Mouse (Mus musculus): ENCODE results near the gene Atp2c2.

The Atp2c2 gene

DNA sequence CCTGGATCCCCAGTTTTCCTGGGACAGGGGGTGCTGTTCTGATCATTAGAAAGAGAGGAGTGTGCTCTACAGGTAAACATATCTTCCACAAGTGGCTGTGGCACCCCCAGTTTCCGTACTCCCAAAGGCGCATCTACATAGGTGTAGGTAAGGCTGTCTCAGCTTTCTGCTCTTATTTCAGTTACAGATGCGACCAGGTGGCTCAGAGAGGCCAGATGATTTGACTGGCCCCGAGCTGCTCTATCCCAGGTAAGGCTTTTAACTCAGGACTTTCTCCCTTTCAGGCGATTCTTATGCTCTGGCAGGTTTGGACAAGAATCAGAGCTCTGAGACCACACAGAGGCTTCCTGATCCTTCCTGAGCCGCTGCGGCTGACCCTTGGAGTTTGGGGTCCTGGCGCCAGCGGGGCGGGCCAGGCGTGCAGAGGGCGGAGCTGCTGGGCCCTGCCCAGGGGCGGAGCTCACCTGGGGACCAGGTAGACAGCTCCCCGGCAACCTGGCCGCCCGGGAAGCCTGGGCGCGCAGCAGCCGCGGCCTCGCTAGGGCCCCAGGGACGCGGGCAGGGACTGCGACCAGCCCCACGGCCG, at the start of gene Atp2c2:
Gene Atp2c2, plus strand, starts transcription at position 461 of the 586 bp plus-strand sequence.
- DNase-seq, result no peak

DNA sequence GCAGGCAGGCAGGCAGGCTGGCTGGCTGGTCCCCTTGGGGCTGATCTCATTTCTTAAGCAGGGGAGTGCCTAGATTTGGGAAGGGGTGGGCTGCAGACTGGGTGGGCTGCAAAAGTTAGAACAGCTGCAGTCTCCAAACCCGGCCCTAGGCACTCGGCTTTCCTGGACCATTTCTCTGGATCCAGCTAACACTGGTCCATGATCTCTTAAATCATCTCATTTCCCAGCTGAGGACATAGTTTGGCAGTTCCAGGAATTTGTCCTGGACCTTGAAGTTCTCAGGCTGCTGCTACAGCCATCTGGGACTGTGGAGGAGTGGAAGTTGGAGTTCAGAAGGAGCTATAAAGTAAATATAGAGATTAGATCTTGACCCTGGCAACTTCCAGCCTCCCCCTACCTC, 48.5 kb upstream of the Atp2c2 start:
- no peak for DNase-seq

DNA sequence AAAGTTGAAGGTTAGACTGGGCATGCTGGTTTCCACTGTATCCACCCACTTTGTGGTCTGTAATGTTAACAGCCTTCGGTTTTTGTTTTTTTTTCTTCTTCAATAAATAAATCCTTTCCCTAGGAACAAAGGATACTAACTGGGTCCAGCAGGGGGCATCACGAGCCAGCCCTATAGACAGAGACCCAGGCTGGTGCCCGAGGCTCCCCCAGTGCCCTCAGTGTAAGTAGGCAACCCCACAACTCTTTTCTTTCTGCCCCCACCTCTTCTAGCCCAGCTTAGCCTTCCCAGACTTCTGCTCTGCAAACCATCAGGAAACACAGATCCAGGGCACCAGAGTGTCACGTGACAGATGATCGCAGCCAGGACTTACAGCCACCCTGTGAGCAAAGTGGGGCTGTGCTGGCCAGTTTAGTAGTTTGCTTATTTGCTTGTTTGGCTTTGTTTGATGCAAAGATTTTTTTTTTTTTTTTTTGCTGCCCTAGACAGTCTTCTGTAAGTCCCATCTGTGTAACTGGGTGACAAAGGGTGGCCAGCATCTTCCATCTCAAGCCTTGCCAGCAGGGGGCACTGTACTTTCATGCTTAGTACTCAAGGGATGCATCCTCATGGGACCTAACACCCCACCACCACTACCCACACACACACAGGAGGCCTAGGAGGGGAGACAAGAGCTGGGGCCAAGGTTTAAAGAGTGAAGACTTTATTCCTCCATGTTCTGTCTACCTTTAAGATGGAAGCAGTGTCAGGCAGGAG, 42.9 kb upstream of the Atp2c2 start:
- no peak for DNase-seq

DNA sequence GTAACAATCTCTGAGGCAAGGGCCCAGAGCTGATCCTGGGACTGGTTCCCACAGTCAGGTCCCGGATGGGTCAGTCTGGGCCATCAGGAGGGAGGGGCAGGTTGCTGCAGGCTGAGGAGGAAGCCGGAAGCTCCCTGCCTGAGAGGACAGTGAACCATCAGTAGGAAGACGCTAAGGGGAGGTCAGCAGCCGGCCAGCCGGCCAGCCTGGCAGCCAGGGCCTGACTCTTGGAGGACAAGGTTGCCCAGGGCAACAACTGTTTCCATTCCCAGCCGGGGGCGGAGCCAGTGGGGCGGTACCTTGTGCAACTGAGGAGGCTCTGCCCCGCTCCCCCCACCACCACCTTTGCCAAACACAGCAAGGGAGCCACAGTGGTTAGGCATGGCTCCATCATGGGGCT, 38.7 kb upstream of the Atp2c2 start:
- DNase-seq, result no peak

DNA sequence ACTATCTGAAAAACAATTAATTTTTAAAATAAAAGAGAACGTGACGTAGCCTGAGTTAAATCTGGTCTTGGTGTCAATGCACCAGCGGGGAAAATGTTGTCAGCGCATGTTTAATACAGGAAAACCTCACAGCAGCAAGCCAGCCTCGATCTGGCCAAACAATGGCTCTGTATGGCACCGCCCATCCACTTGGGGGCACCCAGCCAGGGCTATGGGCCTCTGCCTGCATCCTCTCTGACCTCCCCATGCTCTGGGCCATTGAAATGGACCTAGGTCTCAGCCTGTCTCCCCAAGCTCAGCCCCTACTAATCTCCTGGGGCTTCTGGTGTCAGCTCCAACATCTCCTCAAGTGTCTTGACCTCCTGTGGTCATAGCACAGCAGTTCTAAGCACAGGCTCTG, 37.9 kb upstream of the Atp2c2 start:
- DNase-seq, result no peak

DNA sequence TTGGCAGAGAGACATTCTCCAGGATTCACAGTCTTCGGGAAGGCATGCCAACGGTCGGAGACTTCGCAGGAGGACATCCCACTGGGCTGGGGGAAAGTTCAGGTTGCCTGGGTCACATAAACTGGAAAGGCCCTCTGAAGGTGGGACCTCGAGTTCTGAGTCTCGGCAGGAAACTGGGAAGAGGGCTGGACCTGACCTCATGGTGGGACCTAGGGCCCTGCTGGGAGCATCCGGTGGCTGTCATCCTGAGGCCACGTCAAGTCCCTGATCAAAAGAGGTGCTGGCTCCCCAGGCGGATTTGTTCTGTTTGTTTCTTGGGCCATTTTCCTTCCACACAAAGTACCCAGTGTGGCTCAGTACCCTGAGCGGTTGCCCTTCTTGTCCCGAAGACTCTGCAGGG, 36.4 kb upstream of the Atp2c2 start:
- no peak for DNase-seq

DNA sequence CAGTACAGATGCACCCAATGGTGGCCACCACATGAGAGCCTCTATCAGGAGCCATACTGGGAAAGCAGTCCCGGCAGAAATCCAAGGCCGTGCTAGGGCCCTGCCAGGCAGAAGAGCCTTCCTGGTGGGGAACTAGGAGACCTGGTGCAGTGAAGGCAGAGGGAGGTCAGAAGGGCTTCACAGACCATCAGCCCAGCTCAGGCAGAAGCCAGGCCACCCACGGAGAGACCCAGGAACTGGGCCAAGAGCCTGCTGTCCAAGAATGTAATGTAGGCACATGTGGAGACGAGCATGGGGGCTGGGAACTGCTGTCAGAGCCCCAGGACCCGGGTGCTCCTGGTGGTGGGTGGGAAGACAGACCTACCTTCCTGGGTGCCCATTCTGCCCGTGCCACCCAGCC, 34.5 kb upstream of the Atp2c2 start:
- no peak for DNase-seq

DNA sequence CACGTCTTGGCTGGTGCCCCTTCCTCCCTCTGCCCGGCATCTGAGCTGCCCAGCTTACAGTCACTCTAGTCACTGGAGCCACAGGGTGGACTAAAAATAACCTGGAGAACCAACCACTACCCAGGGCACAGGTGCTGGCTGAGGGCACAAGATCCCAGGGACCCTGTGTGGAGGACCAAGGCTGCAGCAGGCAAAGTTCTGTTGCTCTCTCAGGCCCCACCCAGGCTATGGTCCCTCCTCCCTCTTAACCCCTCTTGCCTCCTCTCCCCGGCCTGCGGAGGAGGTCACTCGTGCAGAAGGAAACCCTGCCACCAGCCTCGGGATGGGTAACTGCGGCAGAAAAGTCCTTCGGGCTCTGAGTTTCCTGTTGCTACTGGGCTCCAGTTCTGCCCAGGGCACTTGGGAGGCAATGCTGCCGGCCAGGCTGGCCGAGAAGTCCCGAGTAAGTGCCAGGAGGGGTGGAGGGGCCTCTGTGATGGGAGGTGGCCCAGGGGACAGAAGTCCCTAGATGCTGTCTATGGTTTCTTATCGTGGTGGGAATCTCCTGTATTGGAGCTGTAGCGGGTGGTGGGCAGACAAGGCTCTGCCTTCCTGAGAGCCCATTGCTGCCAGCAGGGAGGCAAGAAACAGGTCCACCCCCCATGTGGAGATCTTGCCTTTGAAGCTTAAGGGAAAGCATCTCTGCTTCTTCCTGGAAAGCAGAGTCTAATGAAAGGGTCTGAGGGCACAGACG, 33.4 kb upstream of the Atp2c2 start, which contains the start of gene Wfdc1:
Gene Wfdc1, plus strand, starts transcription at position 147 of the 733 bp plus-strand sequence.
- no peak for DNase-seq

DNA sequence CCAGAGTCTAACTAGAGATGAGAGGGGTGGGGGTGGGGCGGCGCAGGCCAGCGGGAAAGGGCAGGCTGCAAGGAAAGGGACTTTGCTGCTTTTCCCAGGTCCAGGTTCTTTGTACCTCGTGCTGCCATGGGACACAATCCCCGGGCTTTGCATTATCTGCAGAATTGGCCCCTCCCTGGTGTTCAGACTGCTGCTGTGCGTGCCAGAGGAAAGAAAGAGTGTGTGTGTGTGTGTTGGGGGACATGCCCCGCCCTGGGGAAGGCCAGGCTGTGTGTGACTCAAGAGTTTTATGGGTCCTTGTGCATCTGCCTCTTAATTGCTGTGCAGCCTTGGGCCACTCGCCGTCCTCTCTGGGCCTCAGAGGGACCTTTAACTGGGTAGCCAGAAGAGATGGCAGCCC, 31.4 kb upstream of the Atp2c2 start:
- no peak for DNase-seq

DNA sequence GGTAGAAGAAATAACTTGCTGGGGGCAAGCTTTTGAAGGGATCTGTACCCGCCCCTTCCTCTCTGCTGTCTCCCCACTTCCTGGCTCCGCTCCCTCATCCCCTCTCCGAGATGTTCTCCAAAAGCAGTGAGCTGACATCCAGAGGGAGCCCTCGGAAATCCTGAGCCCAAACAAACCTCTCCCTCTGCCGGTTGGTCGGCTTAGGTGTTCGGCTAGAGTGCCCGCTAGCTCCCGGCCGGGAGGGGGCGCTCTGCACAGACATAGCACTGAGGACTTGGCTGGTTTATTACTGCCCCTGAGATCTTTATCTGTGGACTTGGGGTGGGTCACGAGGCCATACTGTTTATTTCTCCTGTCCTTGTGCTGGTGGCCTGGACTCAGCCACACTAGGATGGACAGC, 30.5 kb upstream of the Atp2c2 start:
- DNase-seq, result no peak

DNA sequence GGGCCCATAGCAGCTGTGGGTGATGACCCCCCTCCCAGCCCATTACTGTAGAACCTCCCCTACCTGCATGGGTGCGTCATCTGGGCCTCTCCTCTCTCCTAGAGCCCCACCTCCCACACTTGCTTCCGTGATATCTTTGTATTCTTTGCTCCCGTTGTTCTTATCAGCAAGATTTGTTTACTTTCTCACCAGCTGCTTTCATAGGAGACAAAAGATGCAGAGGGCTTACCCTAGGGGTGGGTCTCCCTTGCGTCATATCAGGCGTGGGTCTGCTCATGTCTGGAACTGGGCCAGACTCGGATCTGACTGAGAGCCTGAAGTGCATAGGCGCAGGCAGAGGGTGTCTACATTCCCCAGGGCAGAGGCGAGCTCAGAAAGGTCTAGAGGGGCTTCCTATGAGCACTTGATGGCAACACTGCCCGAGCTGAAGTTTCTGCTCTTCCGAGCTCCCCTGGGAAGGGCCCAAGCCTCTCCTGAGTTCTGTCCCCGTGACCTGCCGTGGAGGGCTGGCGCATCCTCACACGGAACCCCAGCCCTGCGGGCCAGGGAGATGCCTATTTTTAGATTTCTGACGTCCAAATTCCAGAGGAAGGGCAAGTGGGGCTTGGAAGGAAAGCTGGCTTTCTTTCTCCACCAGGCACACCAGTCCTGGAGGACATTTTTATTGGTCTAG, 29.3 kb upstream of the Atp2c2 start:
- DNase-seq, result no peak

DNA sequence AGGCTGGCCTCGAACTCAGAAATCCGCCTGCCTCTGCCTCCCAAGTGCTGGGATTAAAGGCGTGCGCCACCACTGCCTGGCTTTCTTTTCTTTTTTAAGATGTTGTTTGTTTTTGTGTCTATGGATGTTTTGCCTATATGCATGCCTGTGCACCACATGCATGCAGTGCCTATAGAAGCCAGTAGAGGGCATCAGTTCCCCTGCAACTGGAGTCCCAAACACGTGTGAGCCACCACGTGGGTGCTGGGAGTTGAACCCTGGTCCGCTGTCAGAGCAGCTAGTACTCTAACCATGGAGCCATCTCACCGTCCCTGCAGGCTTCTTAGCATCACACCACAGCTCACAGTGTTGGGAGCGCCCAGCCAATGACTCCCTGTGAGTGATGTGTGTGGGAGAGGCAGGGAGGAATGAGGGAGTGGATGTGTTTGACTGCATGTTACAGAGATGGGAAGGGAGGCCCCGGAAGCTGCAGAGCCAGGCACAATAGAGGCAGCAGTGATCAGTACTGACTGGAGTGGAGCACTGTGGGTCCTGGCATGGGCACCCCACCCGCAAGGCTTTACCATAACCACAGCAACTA, 25.7 kb upstream of the Atp2c2 start:
- DNase-seq, result no peak

DNA sequence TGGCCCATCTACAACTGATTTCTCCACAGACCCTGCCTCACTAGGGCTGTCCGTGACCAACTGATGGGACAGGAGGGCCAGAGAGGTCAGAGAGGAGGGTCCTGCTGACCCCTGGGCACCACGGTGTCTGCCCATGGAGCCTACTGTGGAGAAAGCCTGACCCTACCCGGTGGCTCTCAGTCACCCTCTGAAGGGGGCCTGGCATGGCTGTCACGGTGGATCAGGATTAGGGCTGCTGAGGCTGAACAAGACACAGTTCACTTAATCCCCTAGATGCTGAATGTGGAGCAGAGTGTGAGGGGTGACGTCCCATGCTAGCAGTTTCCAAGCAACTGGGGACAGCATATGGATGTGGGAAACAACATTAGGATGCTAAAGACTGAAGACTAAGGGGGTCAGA, 24.4 kb upstream of the Atp2c2 start:
- no peak for DNase-seq

DNA sequence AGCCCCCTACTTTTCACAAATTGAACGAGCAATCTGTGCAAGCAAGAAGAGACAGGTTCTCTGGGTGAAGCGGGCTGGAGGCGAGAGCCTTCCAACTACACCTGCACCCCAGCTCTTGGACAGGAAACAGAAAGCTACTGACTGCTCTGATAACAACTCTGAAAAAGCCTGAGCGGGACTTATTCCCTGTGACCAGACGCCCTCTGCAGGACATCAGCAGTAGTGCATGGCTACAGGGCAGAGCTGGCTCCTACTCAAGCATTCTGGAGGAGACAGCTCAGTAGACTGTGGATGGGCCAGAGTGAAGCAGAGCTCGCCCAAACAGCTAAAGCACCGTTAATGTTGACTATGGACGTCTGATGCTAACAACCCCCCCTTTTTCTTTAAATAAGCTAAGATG, 23.4 kb upstream of the Atp2c2 start:
- DNase-seq, result peak; percentile 84

DNA sequence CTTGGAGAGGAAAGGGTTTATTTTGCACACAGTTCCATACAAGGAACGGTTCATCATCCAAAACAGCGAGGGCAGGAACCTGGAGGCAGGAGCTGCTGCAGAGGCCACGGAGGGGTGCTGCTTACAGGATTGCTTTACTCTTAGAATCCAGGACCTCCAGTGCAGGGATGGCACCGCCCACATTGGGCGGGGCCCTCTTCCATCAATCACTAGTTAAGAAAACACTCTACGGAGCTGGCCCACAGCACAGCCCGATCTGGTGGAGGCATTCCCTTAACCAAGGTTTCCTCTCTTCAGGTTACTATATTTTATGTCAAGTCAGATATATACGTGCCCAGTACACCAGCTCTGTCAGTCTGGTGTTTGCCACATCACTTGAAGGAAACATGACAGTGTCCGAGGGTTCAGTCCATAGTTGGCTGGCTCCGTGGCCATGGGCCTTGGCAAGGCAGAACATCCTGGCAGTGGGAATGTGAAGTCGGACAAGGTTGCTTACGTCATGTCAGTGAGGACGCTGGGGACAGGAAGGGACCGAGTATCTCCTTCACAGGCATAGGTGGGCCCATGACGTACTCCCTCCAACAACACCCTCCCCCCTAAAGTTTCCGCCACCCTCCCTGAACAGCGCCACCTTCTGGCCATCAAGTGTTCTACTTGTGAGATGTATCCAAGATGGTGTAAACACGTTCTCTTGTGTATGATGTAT, 21.5 kb upstream of the Atp2c2 start:
- DNase-seq, result no peak

DNA sequence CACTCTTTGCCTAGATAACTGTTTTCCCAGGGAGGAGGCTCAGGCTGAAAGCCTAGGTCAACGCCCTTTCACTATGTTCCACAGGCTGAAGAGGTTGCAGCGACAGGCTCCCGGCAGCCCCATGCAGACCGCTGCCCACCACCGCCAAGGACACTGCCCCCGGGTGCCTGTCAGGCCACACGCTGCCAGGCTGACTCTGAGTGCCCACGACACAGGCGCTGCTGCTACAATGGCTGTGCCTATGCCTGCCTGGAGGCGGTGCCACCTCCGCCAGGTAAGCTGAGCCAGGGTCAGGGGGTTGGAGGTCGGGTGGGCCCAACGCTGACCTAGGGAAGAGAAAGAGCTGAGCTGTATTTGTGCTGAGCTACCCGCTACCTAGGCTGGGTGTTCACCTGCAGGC, 20.6 kb upstream of the Atp2c2 start:
- DNase-seq, result no peak

DNA sequence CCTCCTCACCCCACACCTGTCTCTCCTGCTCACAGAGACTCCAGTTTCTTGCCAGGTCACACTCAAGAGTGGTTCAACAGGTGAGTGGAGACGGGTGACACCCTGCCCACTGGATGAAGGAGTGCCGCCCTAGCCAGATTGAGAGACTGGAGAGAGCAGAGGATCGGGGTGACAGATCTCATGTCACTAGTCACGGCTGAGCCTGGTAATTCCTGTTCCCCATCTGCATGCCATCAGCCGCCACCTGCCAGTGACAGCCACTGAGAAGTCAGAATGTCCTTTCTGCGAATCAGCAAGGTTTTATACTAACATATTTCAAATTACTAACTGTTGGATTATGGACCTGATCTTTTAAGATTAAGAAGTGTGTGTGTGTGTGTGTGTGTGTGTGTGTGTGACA, 9.2 kb upstream of the Atp2c2 start:
- no peak for DNase-seq

DNA sequence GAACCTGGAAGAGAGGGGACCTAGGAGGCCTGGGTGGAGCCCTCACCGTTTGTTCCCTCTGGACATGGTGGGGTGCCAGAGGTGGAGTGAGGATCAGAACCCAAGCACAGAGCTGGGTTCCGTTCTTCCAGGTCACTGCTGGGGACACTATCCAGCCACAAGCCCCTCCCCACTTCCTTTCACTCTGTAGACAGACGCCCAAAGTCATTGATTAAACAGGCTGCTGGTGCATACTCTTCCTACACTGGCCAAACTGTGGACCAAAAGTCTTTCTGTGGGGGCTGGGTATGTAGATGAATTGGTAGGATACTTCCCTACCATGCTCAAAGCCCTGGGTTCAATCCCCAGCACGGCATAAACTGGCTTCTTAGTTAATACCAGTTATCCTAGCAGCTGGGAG, 7.8 kb upstream of the Atp2c2 start:
- no peak for DNase-seq

DNA sequence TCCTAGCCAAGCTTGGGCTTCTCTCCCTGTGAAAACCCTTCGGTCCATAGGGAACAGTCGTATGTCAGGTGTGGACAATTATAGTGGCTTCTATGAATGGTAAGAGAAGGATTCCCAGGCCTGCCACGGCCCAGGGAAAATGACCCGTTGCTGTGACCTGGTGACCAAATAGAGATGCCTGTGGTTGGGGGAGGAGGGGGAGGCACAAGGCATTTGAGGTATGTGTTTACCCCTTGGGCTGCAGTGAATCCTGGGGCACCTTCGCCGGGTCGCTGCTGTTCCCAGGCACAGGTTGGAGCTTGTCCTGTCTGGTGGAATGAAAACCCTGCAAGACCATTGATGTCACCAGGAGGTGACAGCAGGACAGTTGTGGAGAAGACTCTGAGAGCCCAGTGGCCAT, 5.1 kb upstream of the Atp2c2 start:
- DNase-seq, result no peak

DNA sequence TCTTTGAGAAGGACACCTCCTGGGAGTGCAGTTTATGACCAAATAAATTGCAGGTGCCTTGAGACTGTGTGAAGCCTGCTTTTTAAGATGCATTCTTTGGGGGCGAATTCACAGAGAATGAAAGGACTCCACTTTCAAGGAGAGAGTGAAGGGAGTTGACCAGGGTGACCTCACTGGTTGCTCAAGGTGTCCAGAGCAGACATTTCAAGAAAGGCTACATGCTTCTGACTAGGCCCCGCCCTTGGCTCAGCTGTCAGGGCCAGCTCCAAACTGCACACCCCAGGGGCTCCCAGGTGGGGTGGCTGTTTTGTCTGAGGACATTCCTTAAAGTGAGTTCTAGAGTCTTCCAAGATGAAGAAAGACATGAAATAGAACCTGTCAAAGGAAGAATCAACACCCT, 2.6 kb upstream of the Atp2c2 start:
- no peak for DNase-seq

DNA sequence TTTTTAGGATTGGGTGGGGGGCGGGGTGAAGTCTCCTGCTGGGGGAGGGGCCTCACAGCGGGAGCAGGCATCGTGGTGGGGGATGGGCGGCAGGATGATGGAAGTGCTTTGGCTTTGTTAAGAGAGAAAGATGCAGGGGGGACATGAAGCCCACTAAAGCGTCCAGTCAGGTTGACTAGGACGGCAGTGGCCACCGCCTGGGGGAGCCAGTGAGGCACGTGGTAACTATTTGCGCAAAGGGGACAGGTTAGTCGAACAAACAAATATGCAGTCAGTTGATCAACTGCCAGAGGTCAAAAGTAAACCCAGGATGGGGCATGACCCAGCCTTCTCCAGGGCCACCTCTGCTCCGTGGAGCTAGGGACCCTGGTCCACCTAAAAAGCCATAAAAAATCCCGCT, 849 bp upstream of the Atp2c2 start:
- peak; percentile 20 for DNase-seq

DNA sequence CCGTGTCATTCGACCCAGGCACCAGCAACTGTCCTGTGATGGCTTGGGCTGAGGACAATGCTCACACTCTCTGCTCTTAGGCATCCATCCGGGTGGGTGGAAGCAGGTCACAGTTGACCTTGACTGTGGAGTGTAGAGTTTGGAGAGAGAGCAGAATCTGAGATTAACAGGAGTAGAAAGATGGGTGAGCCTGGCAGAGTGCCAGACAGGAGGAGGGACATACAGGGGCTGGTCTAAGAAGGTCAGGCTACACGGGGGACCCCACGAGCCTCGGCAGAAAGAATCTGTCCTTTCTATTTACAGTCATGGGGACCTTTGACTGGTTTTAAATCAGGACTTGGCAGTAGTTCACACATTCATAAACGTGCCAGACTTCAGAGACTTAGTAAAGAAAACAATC, 3.2 kb downstream of the Atp2c2 start:
- no peak for DNase-seq

DNA sequence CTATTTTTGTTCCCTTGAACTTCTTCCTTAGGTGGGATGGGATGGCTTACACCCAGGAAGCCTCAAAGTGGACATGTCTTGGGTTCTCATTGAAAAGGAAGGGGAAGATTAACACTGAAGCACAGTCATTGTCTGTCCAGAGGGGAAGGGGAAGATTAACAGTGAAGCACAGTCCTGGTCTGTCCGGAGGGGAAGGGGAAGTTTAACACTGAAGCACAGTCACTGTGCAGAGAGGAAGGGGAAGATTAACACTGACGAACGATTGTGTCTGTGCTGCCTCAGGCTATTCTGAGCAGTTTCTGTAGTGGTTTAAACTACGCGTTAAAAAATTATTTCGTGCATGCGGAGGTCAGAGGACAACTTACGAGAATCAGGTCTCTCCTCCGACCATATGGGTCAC, 7.3 kb downstream of the Atp2c2 start:
- no peak for DNase-seq

Measured in cerebellum, adult 8-10 months (tissue).